Mouse (Mus musculus): ENCODE results near the gene Nemp2. TPM values are rescaled to one million over a fixed set of nuclear protein-coding genes. Genes with fewer than 3 reads are reported as not detected.
A peak's percentile ranks its signal among the peaks of the same experiment; 100 is the strongest.

Gene Nemp2
- polyA plus RNA-seq, 1 experiment from 2014 or later: 10.2 TPM

GRCm38 (mm10) chr1:52631570-52631969, 1.1 kb downstream of the Nemp2 start:
- Histone ChIP-seq H3K36me3 (peaks cover 6% of the 10 kb centered on the region; the same call in 1 of the 2 replicates), H3K9me3 (no peaks in the 10 kb centered on the region), H3K27me3 (no peaks in the 10 kb centered on the region), H3K9ac (no peak overlapping the region), H3K27ac (0 out of 2 replicates have a peak overlapping the region, but pooled peaks have one; percentile 7), H3K4me3 (peak overlapping the region; percentile 88), H3K4me2 (peak overlapping the region; percentile 67), H3K4me1 (peaks cover 9% of the 10 kb centered on the region)
- 69% methylated on average over 2 of the region's 2 CpGs for WGBS
- no peak for ATAC-seq (ENCODE audit: insufficient number of reproducible peaks, insufficient read depth, low FRiP score, low TSS enrichment, low read depth)

- Histone ChIP-seq H3K4me3 (no peak overlapping the region), H3K27me3 (no peaks in the 10 kb centered on the region), H3K36me3 (peaks cover 24% of the 10 kb centered on the region), H3K4me1 (peaks cover 9% of the 10 kb centered on the region), H3K4me2 (no peak overlapping the region), H3K9me3 (no peaks in the 10 kb centered on the region), H3K27ac (no peak overlapping the region), H3K9ac (no peak overlapping the region)
- no peak for ATAC-seq (ENCODE audit: insufficient number of reproducible peaks, insufficient read depth, low FRiP score, low TSS enrichment, low read depth)
- 82% methylated on average over 6 of the region's 6 CpGs for WGBS
These were observed 3.7 kb downstream of the Nemp2 start for GRCm38 (mm10) chr1:52634251-52634650.

- Histone ChIP-seq H3K27ac (no peak overlapping the region), H3K27me3 (no peaks in the 10 kb centered on the region), H3K4me2 (no peak overlapping the region), H3K4me1 (peaks cover 9% of the 10 kb centered on the region), H3K4me3 (no peak overlapping the region), H3K9ac (no peak overlapping the region), H3K9me3 (no peaks in the 10 kb centered on the region), H3K36me3 (peaks cover 33% of the 10 kb centered on the region)
- ATAC-seq (ENCODE audit: insufficient number of reproducible peaks, insufficient read depth, low FRiP score, low TSS enrichment, low read depth): no peak
- WGBS: 76% methylated on average over 3 of the region's 3 CpGs
These were observed 5.4 kb downstream of the Nemp2 start for GRCm38 (mm10) chr1:52635932-52636331.

GRCm38 (mm10) chr1:52638101-52638500, 7.6 kb downstream of the Nemp2 start:
- no peak overlapping the region for H3K9ac ChIP-seq
- H3K4me2 ChIP-seq: no peak overlapping the region
- no peaks in the 10 kb centered on the region for H3K9me3 ChIP-seq
- no peak overlapping the region for H3K27ac ChIP-seq
- H3K4me3 ChIP-seq: no peak overlapping the region
- 0 out of 2 replicates have a peak, but pooled peaks have one; percentile 56 for ATAC-seq (ENCODE audit: insufficient number of reproducible peaks, insufficient read depth, low FRiP score, low TSS enrichment, low read depth)
- H3K27me3 ChIP-seq: no peaks in the 10 kb centered on the region
- H3K4me1 ChIP-seq: no peaks in the 10 kb centered on the region
- 93% methylated on average over 2 of the region's 2 CpGs for WGBS
- peaks cover 40% of the 10 kb centered on the region for H3K36me3 ChIP-seq

- 76% methylated on average over 7 of the region's 7 CpGs for WGBS
- H3K4me2 ChIP-seq: no peak overlapping the region
- H3K36me3 ChIP-seq: peaks cover 40% of the 10 kb centered on the region
These were observed 8.6 kb downstream of the Nemp2 start for GRCm38 (mm10) chr1:52639090-52639489.

GRCm38 (mm10) chr1:52640266-52640665, 9.8 kb downstream of the Nemp2 start:
- no peaks in the 10 kb centered on the region for H3K27me3 ChIP-seq
- H3K27ac ChIP-seq: no peak overlapping the region
- H3K9me3 ChIP-seq: no peaks in the 10 kb centered on the region
- peaks cover 34% of the 10 kb centered on the region for H3K36me3 ChIP-seq
- ATAC-seq (ENCODE audit: insufficient number of reproducible peaks, insufficient read depth, low FRiP score, low TSS enrichment, low read depth): no peak
- H3K9ac ChIP-seq: no peak overlapping the region
- H3K4me2 ChIP-seq: no peak overlapping the region
- 88% methylated on average over 6 of the region's 6 CpGs for WGBS
- H3K4me3 ChIP-seq: no peak overlapping the region
- no peaks in the 10 kb centered on the region for H3K4me1 ChIP-seq

More at GRCm38 (mm10) chr1:52639090-52639489, 8.6 kb downstream of the Nemp2 start:
- H3K27me3 ChIP-seq: no peaks in the 10 kb centered on the region
- no peak for ATAC-seq (ENCODE audit: insufficient number of reproducible peaks, insufficient read depth, low FRiP score, low TSS enrichment, low read depth)
- H3K4me3 ChIP-seq: no peak overlapping the region
- H3K9ac ChIP-seq: no peak overlapping the region
- no peaks in the 10 kb centered on the region for H3K4me1 ChIP-seq
- no peaks in the 10 kb centered on the region for H3K9me3 ChIP-seq
- H3K27ac ChIP-seq: no peak overlapping the region

GRCm38 (mm10) chr1:52640736-52641135, 10.2 kb downstream of the Nemp2 start:
- no peak for ATAC-seq (ENCODE audit: insufficient number of reproducible peaks, insufficient read depth, low FRiP score, low TSS enrichment, low read depth)
- Histone ChIP-seq H3K27ac (no peak overlapping the region), H3K4me1 (no peaks in the 10 kb centered on the region), H3K4me3 (no peak overlapping the region), H3K9ac (no peak overlapping the region), H3K9me3 (no peaks in the 10 kb centered on the region), H3K36me3 (peaks cover 36% of the 10 kb centered on the region), H3K4me2 (no peak overlapping the region), H3K27me3 (no peaks in the 10 kb centered on the region)
- WGBS: 84% methylated on average over 4 of the region's 4 CpGs

GRCm38 (mm10) chr1:52648153-52649027, 17.9 kb downstream of the Nemp2 start:
- no peak overlapping the region for H3K9ac ChIP-seq
- peaks cover 24% of the 10 kb centered on the region for H3K36me3 ChIP-seq
- no peak overlapping the region for H3K4me3 ChIP-seq
- H3K27ac ChIP-seq: 0 out of 2 replicates have a peak overlapping the region, but pooled peaks have one; percentile 22
- WGBS: 77% methylated on average over 11 of the region's 11 CpGs
- H3K4me2 ChIP-seq: no peak overlapping the region
- H3K27me3 ChIP-seq: no peaks in the 10 kb centered on the region
- no peaks in the 10 kb centered on the region for H3K9me3 ChIP-seq
- no peak for ATAC-seq (ENCODE audit: insufficient number of reproducible peaks, insufficient read depth, low FRiP score, low TSS enrichment, low read depth)
- H3K4me1 ChIP-seq: peaks cover 5% of the 10 kb centered on the region

- H3K27me3 ChIP-seq: no peaks in the 10 kb centered on the region
- no peak overlapping the region for H3K4me3 ChIP-seq
- WGBS: 84% methylated on average over 5 of the region's 5 CpGs
- no peak overlapping the region for H3K27ac ChIP-seq
- no peak overlapping the region for H3K9ac ChIP-seq
- H3K4me2 ChIP-seq: no peak overlapping the region
- ATAC-seq (ENCODE audit: insufficient number of reproducible peaks, insufficient read depth, low FRiP score, low TSS enrichment, low read depth): no peak
- H3K9me3 ChIP-seq: no peaks in the 10 kb centered on the region
- H3K4me1 ChIP-seq: peaks cover 5% of the 10 kb centered on the region
- peaks cover 24% of the 10 kb centered on the region for H3K36me3 ChIP-seq
These were observed 19.6 kb downstream of the Nemp2 start for GRCm38 (mm10) chr1:52650066-52650465.

- 30% methylated on average over 3 of the region's 3 CpGs for WGBS
- Histone ChIP-seq H3K9me3 (no peaks in the 10 kb centered on the region), H3K27ac (no peak overlapping the region), H3K4me3 (no peak overlapping the region), H3K4me2 (no peak overlapping the region), H3K27me3 (no peaks in the 10 kb centered on the region), H3K9ac (no peak overlapping the region), H3K4me1 (peaks cover 5% of the 10 kb centered on the region), H3K36me3 (peaks cover 14% of the 10 kb centered on the region)
- peak; percentile 26; the same call in 1 of the 2 replicates for ATAC-seq (ENCODE audit: insufficient number of reproducible peaks, insufficient read depth, low FRiP score, low TSS enrichment, low read depth)
These were observed 22.2 kb downstream of the Nemp2 start for GRCm38 (mm10) chr1:52652601-52653253.

- no peak for ATAC-seq (ENCODE audit: insufficient number of reproducible peaks, insufficient read depth, low FRiP score, low TSS enrichment, low read depth)
- Histone ChIP-seq H3K4me3 (no peak overlapping the region), H3K27me3 (no peaks in the 10 kb centered on the region), H3K9ac (no peak overlapping the region), H3K36me3 (peaks cover 14% of the 10 kb centered on the region), H3K27ac (no peak overlapping the region), H3K4me1 (peaks cover 5% of the 10 kb centered on the region), H3K9me3 (no peaks in the 10 kb centered on the region), H3K4me2 (no peak overlapping the region)
- 68% methylated on average over 1 of the region's 1 CpGs for WGBS
These were observed 22.9 kb downstream of the Nemp2 start for GRCm38 (mm10) chr1:52653366-52653765.
